Mouse (Mus musculus): Measurements from ENCODE around the gene Slc39a11.

Slc39a11 gene

GRCm38 (mm10) chr11:113631862-113632261 is 18.0 kb downstream of the Slc39a11 start:
- no peak for DNase-seq (ENCODE audit: low spot score)

DNA sequence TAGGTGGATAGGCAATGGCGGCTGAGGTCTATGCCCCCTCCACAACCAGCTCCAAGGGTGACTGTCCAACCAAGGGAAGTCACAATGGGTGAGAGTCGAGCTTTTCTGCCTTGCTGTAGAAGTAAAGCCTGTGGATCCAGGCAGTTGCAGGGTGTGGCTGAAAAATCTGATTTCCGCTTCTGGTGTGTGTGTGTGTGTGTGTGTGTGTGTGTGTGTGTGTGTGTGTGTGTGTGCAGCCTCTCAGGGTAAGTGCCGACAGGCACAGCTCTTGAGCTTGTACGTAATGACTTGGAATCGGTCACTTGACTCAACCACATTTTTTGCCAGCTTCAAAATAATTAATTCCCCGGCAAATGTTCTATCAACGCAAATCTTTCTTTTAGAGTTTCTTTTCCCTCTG is 18.6 kb downstream of the Slc39a11 start:
- DNase-seq (ENCODE audit: low spot score), result no peak

- DNase-seq (ENCODE audit: low spot score), result no peak
These were observed 19.2 kb downstream of the Slc39a11 start for GRCm38 (mm10) chr11:113630642-113631041.

GRCm38 (mm10) chr11:113627785-113628184 is 22.1 kb downstream of the Slc39a11 start:
- no peak for DNase-seq (ENCODE audit: low spot score)

DNA sequence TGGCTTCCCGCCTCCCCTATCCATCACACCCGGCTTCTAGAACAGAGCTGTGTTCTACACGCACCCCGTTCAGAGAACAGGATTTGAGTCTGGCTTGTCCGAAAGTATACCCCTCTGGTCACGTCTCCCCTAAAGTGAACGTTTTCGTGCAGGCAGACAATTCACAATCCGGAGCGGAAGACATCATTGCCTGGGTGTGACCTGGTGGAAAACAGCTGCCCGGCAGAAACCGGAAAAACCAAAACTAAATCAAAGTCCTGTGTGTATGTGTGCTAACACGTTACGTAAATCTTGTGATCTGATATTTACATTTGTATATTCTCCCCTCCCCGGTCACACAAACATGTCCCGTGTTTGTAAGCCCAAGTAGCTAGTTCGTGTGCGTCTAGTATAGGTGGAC is 24.4 kb downstream of the Slc39a11 start:
- no peak for DNase-seq (ENCODE audit: low spot score)

DNA sequence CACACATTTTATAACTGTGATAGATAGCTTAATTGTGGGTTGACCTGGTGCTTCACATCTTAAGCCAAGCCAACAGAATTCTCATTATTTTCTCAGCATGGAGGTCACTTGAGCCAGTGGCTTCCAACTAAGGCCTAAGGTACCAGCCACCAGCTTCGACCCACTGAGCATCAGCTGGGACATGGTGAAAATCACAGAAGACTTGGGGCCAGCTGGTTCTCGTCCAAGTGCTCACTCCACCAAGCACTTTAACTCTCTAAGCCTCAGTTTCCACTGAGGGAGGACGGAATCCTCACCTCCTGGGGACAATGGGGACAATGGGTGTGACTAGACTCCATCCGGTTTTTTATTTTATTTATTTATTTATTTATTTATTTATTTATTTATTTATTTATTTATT is 27.9 kb downstream of the Slc39a11 start:
- no peak for DNase-seq (ENCODE audit: low spot score)

- no peak for DNase-seq (ENCODE audit: low spot score)
These were observed 28.9 kb downstream of the Slc39a11 start for GRCm38 (mm10) chr11:113621001-113621400.

DNA sequence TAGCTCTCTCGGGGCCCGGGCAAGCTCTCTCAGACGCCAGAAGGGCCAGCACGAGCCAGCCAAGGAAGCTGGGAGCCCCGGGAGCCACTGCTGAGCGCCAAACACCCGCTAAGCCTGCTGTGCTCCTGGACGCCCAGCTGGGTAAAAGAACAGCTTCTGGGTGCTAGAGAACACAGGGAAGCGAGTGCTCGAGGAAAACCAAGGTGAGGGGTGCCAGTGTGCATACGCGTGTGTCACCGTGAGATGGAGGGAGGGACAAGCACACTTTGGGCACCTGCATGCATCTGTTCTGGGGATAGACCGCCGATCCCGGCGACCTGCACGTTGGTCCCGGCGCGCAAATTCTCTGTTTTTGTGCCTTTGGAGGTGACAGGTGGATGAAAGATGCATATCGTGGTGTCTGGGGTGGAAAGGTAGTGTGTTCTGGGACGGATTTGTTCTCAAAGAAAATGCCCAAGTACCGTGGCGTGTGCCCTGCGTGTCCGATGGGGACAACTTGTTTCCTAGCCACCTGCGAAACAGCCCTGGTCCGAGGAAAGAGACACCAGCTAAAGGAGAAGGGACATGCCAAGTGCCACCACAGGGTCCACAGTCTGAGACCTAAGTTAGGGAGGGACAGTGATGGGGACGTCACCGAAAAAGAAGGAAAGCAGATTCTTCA is 30.3 kb downstream of the Slc39a11 start:
- no peak for DNase-seq (ENCODE audit: low spot score)

GRCm38 (mm10) chr11:113618672-113619419 is 31.0 kb downstream of the Slc39a11 start, which contains the start of gene Sstr2:
Gene Sstr2, plus strand, starts transcription at chr11:113619342.
- DNase-seq (ENCODE audit: low spot score), result peak; percentile 69

GRCm38 (mm10) chr11:113618303-113618671 is 31.6 kb downstream of the Slc39a11 start:
- no peak for DNase-seq (ENCODE audit: low spot score)

DNA sequence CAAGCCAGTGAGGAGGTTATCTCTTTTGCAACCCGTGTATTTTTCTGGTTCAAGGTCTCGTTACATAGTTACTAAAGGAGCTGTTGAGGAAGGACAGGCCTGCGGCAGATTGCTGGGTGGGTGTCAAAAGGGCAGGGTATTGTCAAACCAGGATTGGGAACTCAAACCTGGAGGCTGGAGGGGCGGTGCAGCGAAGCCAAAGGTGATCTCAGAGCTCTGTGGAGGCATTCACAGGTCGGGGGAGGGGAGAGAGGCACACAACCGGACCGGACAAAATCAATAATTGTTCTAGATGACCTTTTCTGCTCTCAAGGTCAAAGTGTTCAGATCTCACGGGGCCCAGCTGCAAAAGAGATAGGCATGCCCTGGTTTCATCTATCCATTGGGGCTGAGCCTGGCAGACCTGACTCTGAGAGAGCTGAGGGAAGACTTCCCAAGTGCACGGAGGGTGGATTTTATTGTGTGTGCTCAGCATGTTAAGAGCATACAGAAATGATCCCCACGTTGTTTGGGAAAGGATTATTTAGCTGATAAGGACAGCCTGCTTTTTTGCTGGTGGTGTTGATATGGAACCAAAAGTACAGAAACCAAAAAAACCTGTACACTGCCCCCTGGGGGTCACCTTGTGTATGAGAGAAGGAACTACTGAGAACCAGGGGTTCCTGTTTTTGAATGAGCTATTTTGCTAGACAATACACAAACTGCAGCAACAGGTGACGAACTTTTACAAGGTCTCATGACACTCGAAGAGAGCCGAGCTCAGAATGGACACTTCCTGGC is 32.6 kb downstream of the Slc39a11 start:
- peak; percentile 72 for DNase-seq (ENCODE audit: low spot score)

DNA sequence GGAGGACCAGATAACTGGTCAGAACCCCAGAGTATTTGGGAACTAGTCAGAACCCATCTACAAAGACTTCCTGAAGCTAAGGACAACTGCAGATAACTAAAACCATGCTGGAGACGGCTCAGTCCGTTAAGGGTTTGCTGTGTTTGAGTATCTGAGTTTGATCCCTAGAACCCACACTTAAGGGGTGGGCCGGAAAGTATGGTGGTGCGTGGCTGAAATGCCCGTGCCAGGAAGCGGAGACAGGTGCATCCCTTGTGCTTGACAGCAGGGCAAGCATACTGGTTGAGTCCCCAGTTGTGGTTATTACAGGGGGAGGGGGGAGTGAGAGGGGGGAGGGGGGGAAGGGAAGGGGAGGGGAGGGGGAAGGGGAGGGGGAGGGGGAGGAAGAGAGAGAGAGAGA is 35.4 kb downstream of the Slc39a11 start:
- DNase-seq (ENCODE audit: low spot score), result no peak

DNA sequence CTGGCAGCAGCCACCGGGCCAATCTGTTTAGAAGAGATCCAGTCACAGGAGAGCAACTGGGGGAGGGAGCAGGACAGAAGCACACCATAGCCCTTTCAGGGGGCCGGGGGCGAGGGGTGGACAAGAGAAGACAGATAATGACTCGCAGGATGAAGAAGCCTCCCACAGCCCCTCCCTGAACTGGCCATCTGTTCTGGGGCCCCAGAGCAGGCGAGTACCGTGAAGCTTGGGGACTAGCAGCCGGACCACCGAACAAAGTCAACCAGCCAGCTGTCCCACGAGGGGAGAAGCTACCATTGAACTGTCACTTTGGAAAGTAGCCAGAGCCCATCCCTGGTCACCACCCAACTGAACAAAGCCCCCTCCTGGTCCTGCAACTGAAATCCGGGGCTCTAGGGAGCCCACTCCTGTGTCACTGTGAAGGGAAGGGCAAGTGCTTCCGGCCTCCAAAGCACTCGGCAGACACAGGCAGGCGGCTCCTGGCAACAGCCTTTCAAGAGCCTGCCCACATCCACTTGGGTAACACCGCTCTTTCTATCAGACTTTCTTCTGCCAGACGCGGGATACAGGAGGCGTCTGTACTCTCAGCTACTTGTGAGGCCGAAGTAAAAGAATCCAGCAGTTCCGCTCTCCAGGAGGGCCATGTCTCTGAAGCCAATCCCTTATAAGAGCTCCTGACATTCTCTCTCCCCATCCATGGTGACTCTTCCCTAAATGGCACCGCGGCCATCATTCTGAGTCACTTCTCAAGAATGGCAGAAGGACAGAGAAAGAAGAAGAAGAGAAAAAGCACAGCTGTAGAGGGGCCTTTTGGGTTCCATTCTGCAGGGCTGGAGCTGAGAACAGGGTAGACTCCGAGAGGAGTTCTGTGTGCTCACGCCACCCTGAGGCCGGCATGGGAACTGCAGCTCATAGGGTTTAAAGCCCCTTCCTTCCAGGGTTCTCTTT is 37.9 kb downstream of the Slc39a11 start:
- DNase-seq (ENCODE audit: low spot score), result peak; percentile 70

DNA sequence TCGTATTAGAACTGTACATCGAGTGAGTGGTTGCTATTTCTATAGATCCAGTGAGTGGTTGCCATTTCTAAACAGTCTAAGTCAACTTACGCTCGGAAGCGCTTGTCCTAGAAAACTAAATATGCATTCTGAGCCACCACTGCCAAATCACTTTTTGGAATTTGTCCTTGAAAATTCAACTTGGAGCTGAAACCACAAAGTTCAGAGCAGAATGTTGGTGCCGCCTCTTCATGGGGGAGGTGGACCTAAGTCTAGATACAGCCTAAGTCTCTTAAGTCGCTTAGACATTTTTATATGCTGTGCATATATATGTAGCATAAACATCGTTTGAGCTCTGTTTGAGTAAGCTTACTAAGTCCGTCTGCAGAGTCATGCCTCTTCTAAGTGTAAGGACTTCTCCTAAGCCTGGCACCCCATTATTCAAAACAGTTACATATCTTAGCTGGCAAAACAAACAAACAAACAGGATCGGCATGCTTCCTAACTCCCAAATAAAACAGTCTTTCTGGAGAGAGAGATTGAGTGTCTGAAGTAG is 38.7 kb downstream of the Slc39a11 start:
- DNase-seq (ENCODE audit: low spot score), result no peak

- no peak for DNase-seq (ENCODE audit: low spot score)
These were observed 39.6 kb downstream of the Slc39a11 start for GRCm38 (mm10) chr11:113610266-113610665.

DNA sequence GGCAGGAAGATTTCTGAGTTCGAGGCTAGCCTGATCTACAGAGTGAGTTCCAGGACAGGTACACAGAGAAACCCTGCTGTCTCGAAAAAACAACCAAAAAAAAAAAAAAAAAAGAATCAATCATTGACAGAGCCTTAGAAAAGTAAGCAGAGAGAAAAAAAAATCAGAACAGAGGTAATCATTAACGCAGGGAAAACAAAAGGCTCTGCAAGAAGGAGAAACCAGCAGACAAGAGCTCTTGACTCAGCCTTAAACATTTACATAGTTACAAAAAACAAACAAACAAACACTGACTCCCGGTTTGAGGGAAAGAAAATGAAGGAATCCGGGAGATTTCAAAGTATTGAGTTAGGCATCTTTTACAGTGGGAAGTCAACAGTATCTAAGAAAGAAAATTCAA is 40.3 kb downstream of the Slc39a11 start:
- no peak for DNase-seq (ENCODE audit: low spot score)

- DNase-seq (ENCODE audit: low spot score), result no peak
These were observed 42.3 kb downstream of the Slc39a11 start for GRCm38 (mm10) chr11:113607556-113607955.

GRCm38 (mm10) chr11:113601616-113602343 is 48.1 kb downstream of the Slc39a11 start:
- no peak for DNase-seq (ENCODE audit: low spot score)

DNA sequence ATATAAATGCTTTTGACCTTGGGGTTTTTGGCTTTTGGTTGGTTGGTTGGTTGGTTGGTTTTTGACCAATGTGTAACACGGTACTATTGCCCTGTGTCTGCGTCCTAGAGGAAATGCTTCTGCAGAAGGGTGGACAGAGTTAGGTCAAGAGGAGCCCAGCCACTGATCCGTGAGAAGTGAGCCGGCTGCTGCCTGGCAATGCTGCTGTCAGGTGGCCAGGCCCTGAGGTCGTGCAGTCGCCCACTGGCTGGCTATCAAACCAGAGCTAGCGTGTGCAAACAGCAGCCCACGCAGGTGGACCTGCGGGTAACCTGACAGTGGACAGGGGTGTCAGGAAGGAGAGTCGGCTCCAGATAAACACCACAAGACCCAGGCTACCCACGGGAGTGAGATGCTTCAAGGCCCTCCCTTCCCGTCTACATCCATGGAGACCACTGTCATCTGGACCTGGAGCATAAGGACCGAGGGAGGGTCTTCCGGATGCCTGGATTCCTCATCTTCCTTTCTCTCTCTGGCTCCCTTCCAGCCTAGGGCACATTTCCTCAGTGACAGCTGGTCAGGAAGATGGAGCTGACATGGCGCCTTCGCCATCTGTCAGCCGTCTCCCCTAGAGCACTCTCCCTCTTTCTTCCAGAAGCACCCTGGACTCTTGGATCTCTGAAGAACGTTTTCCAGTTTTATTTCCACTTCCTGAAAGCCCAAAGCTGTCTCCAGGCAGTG is 49.2 kb downstream of the Slc39a11 start:
- no peak for DNase-seq (ENCODE audit: low spot score)

DNA sequence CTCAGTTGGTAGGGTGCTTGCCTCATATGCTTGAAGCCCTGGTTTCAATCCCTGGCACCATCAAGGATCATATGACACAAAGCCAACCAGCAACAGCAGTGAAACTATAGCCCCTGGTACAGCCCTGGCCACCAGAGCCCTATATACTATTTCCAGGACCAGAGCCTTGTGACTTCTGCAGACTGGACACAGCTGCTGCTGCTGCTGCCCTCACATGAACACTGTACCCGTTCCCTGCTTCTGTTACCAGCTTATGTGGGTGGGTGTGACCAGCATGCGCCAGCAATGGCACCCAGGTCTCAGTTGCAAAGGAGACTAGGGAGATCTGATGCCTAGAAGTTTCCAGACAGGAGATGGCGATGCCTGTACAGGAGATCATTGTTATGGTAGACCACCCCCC is 52.2 kb downstream of the Slc39a11 start:
- no peak for DNase-seq (ENCODE audit: low spot score)

All from T-cell, adult 2 months (primary cell).